Mouse (Mus musculus): ENCODE data around the gene Pm20d1. TPM values are rescaled to one million over a fixed set of nuclear protein-coding genes. Genes with fewer than 3 reads are reported as not detected.

The Pm20d1 gene
- 2.1 and 5.6 TPM in 2 replicates for polyA plus RNA-seq (2012; rRNA removed; ENCODE audit: low replicate concordance)

GRCm38 (mm10) chr1:131797202-131797909, at the start of gene Pm20d1:
Pm20d1 (plus strand) TSS chr1:131797381.

GRCm38 (mm10) chr1:131827207-131827786, 30.1 kb downstream of the Pm20d1 start, which contains the start of gene Slc41a1:
Slc41a1 (plus strand) TSS chr1:131827493.

GRCm38 (mm10) chr1:131867093-131867945, 70.1 kb downstream of the Pm20d1 start, which contains the start of gene Rab29:
Rab29 (plus strand) TSS chr1:131867224.

Other genes starting within 250 kb of the Pm20d1 start
- gene Avpr1b, start 198.1 kb upstream of the Pm20d1 start, polyA plus RNA-seq (2012; rRNA removed; ENCODE audit: low replicate concordance), result not detected in 2 replicates
- 13.5 and 22.8 TPM in 2 replicates for gene Ctse, start 159.1 kb upstream of the Pm20d1 start, polyA plus RNA-seq (2012; rRNA removed; ENCODE audit: low replicate concordance)
- gene Rab7b, start 108.7 kb upstream of the Pm20d1 start, polyA plus RNA-seq (2012; rRNA removed; ENCODE audit: low replicate concordance), result 11.5 and 22.1 TPM in 2 replicates
- gene Slc26a9, start 53.4 kb upstream of the Pm20d1 start, polyA plus RNA-seq (2012; rRNA removed; ENCODE audit: low replicate concordance), result 0.17 TPM in 1 of 2 replicates, not detected in the other
- 56.5 and 58.7 TPM in 2 replicates for gene Slc41a1, start 30.1 kb downstream of the Pm20d1 start, polyA plus RNA-seq (2012; rRNA removed; ENCODE audit: low replicate concordance)
- gene Rab29, start 69.8 kb downstream of the Pm20d1 start, polyA plus RNA-seq (2012; rRNA removed; ENCODE audit: low replicate concordance), result 24.1 and 41.9 TPM in 2 replicates
- gene Nucks1, start 113.2 kb downstream of the Pm20d1 start, polyA plus RNA-seq (2012; rRNA removed; ENCODE audit: low replicate concordance), result 4.4 and 11.7 TPM in 2 replicates
- gene Slc45a3, start 165.6 kb downstream of the Pm20d1 start, polyA plus RNA-seq (2012; rRNA removed; ENCODE audit: low replicate concordance), result 14.3 and 14.6 TPM in 2 replicates
- gene Elk4, start 210.2 kb downstream of the Pm20d1 start, polyA plus RNA-seq (2012; rRNA removed; ENCODE audit: low replicate concordance), result 28.4 and 31.0 TPM in 2 replicates